Mouse (Mus musculus) heart, embryonic 15.5 days (tissue): ENCODE results near the gene Rfx1. TPM values are rescaled to one million over a fixed set of nuclear protein-coding genes. Genes with fewer than 3 reads are reported as not detected.

Experiments
- ATAC-seq: fragments of 200-750 bp; cut with Nextera tagmentation; replicated peaks from 2 replicates; pipeline ENCODE4 v1.8.0; 2017; ENCODE audit warnings: low read depth, moderate TSS enrichment; ENCODE audit not compliant: insufficient number of reproducible peaks, insufficient read depth, low FRiP score
- H3K27ac ChIP-seq: fragments of 300-500 bp; sonication (generic); 2 replicates; pipeline ENCODE4 v1.5.1; 2015; ENCODE audit warnings: mild to moderate bottlenecking, inconsistent platforms
- H3K27me3 ChIP-seq: fragments of 300-500 bp; sonication (generic); 2 replicates; pipeline ENCODE4 v1.6.1; 2015; ENCODE audit warnings: inconsistent platforms
- H3K36me3 ChIP-seq: fragments of 300-500 bp; sonication (generic); 2 replicates; pipeline ENCODE4 v1.6.1; 2015; ENCODE audit warnings: mild to moderate bottlenecking, inconsistent platforms
- H3K4me1 ChIP-seq: fragments of 300-500 bp; sonication (generic); replicated peaks from 2 replicates; pipeline ENCODE4 v1.6.1; 2015; ENCODE audit warnings: inconsistent platforms
- H3K4me2 ChIP-seq: fragments of 300-500 bp; sonication (generic); 2 replicates; pipeline ENCODE4 v1.6.1; 2015; ENCODE audit warnings: inconsistent platforms, mild to moderate bottlenecking, moderate library complexity
- H3K4me3 ChIP-seq: fragments of 300-500 bp; sonication (generic); 2 replicates; pipeline ENCODE4 v1.5.1; 2015; ENCODE audit warnings: mild to moderate bottlenecking, inconsistent platforms
- H3K9ac ChIP-seq: fragments of 300-500 bp; sonication (generic); 2 replicates; pipeline ENCODE4 v1.6.1; 2015; ENCODE audit warnings: mild to moderate bottlenecking, inconsistent platforms
- H3K9me3 ChIP-seq: fragments of 300-500 bp; sonication (generic); replicated peaks from 2 replicates; pipeline ENCODE4 v1.6.1; 2016; ENCODE audit warnings: inconsistent platforms
- WGBS: fragments of 180-500 bp; shearing (Covaris S2); methylation state at CpG from one replicate; pipeline ENCODE4 v1.1.7; 2015; ENCODE audit warnings: mixed read lengths; 5-methylcytosine and 5-hydroxymethylcytosine counted together
- polyA plus RNA-seq: library from polyadenylated mRNA; unstranded; fragments of >200 nt; fragmentation: Nextera tagmentation; extraction: Ambion mirVana; gene quantifications from 2 replicates; pipeline ENCODE4 v1.2.1, GENCODE M21; 2015

Gene Rfx1
- 4.5 and 7.4 TPM in 2 replicates for polyA plus RNA-seq

GRCm38 (mm10) chr8:84066291-84066930 lies at the start of gene Rfx1:
TSS of gene Rfx1 (plus strand) at chr8:84066834.
- WGBS, result under 1% methylated on average over 51 of the region's 51 CpGs
- Histone ChIP-seq H3K27ac (peak within 1 kb of the TSS; percentile 95), H3K4me1 (peaks cover 41% of the 10 kb centered on the region), H3K27me3 (no peaks in the 10 kb centered on the region), H3K4me2 (peak within 1 kb of the TSS; percentile 82), H3K9me3 (no peaks in the 10 kb centered on the region), H3K9ac (peak within 1 kb of the TSS; percentile 80), H3K4me3 (peak within 1 kb of the TSS; percentile 85), H3K36me3 (no peaks in the 10 kb centered on the region)
- ATAC-seq, result peak; percentile 97

GRCm38 (mm10) chr8:84019738-84020137 lies 46.9 kb upstream of the Rfx1 start:
- whole genome bisulfite sequencing, result 77% methylated on average over 9 of the region's 9 CpGs
- H3K4me3 ChIP-seq, result no peak overlapping the region

GRCm38 (mm10) chr8:84021096-84021495 lies 45.5 kb upstream of the Rfx1 start, which contains the start of gene Palm3:
TSS of gene Palm3 (plus strand) at chr8:84021471.
- WGBS, result 10% methylated on average over 18 of the region's 18 CpGs
- Histone ChIP-seq H3K9me3 (no peaks in the 10 kb centered on the region), H3K4me2 (peak within 1 kb of the TSS; percentile 22; the same call in 1 of the 2 replicates), H3K27ac (no peak within 1 kb of the TSS), H3K9ac (no peak within 1 kb of the TSS), H3K4me3 (no peak within 1 kb of the TSS), H3K36me3 (no peaks in the 10 kb centered on the region), H3K27me3 (peaks cover 34% of the 10 kb centered on the region), H3K4me1 (peaks cover 44% of the 10 kb centered on the region)
- no peak for ATAC-seq

More at GRCm38 (mm10) chr8:84019738-84020137, 46.9 kb upstream of the Rfx1 start:
- H3K4me1 ChIP-seq, result peaks cover 36% of the 10 kb centered on the region
- peaks cover 22% of the 10 kb centered on the region for H3K27me3 ChIP-seq
- H3K9me3 ChIP-seq, result no peaks in the 10 kb centered on the region
- no peak overlapping the region for H3K9ac ChIP-seq
- H3K36me3 ChIP-seq, result no peaks in the 10 kb centered on the region
- no peak overlapping the region for H3K4me2 ChIP-seq
- no peak overlapping the region for H3K27ac ChIP-seq
- ATAC-seq, result no peak

- no peak overlapping the region for H3K9ac ChIP-seq
- no peaks in the 10 kb centered on the region for H3K9me3 ChIP-seq
- H3K27me3 ChIP-seq, result peaks cover 38% of the 10 kb centered on the region
- H3K4me1 ChIP-seq, result peaks cover 47% of the 10 kb centered on the region
- H3K4me3 ChIP-seq, result no peak overlapping the region
- H3K27ac ChIP-seq, result no peak overlapping the region
- no peak for ATAC-seq
- no peaks in the 10 kb centered on the region for H3K36me3 ChIP-seq
- H3K4me2 ChIP-seq, result peak overlapping the region; percentile 22; the same call in 1 of the 2 replicates
- WGBS, result 53% methylated on average over 12 of the region's 12 CpGs
Observed at GRCm38 (mm10) chr8:84021569-84021968, 45.1 kb upstream of the Rfx1 start.

GRCm38 (mm10) chr8:84023085-84023484 lies 43.5 kb upstream of the Rfx1 start:
- Histone ChIP-seq H3K4me2 (peak overlapping the region; percentile 23), H3K36me3 (no peaks in the 10 kb centered on the region), H3K4me1 (peaks cover 47% of the 10 kb centered on the region), H3K27ac (peak overlapping the region; percentile 66), H3K4me3 (no peak overlapping the region), H3K9ac (no peak overlapping the region), H3K27me3 (peaks cover 54% of the 10 kb centered on the region), H3K9me3 (no peaks in the 10 kb centered on the region)
- ATAC-seq, result peak; percentile 75
- 6% methylated on average over 5 of the region's 5 CpGs for WGBS

- Histone ChIP-seq H3K9ac (no peak overlapping the region), H3K9me3 (no peaks in the 10 kb centered on the region), H3K4me1 (peaks cover 47% of the 10 kb centered on the region), H3K27me3 (peaks cover 58% of the 10 kb centered on the region), H3K36me3 (no peaks in the 10 kb centered on the region), H3K27ac (peak overlapping the region; percentile 66), H3K4me3 (no peak overlapping the region), H3K4me2 (peak overlapping the region; percentile 23)
- no peak for ATAC-seq
- WGBS, result 29% methylated on average over 1 of the region's 1 CpGs
Observed at GRCm38 (mm10) chr8:84023631-84024030, 43.0 kb upstream of the Rfx1 start.

- ATAC-seq, result no peak
- no peaks in the 10 kb centered on the region for H3K36me3 ChIP-seq
- WGBS, result 21% methylated on average over 10 of the region's 10 CpGs
- no peak overlapping the region for H3K9ac ChIP-seq
- peaks cover 62% of the 10 kb centered on the region for H3K27me3 ChIP-seq
- H3K4me1 ChIP-seq, result peaks cover 47% of the 10 kb centered on the region
- H3K4me2 ChIP-seq, result no peak overlapping the region
- H3K4me3 ChIP-seq, result no peak overlapping the region
- peak overlapping the region; percentile 66; the same call in 1 of the 2 replicates for H3K27ac ChIP-seq
- H3K9me3 ChIP-seq, result no peaks in the 10 kb centered on the region
Observed at GRCm38 (mm10) chr8:84024171-84024570, 42.5 kb upstream of the Rfx1 start.

GRCm38 (mm10) chr8:84025863-84026262 lies 40.8 kb upstream of the Rfx1 start:
- WGBS, result 1% methylated on average over 41 of the region's 41 CpGs
- Histone ChIP-seq H3K9me3 (no peaks in the 10 kb centered on the region), H3K27me3 (peaks cover 53% of the 10 kb centered on the region), H3K9ac (peak overlapping the region; percentile 43; the same call in 1 of the 2 replicates), H3K4me1 (peaks cover 46% of the 10 kb centered on the region), H3K36me3 (no peaks in the 10 kb centered on the region), H3K27ac (no peak overlapping the region), H3K4me3 (peak overlapping the region; percentile 54), H3K4me2 (peak overlapping the region; percentile 85)
- ATAC-seq, result no peak; the same call in 1 of the 2 replicates

GRCm38 (mm10) chr8:84027449-84027848 lies 39.2 kb upstream of the Rfx1 start:
- Histone ChIP-seq H3K4me2 (no peak overlapping the region), H3K9me3 (no peaks in the 10 kb centered on the region), H3K9ac (no peak overlapping the region), H3K4me1 (peaks cover 30% of the 10 kb centered on the region), H3K27ac (no peak overlapping the region), H3K4me3 (no peak overlapping the region), H3K36me3 (no peaks in the 10 kb centered on the region), H3K27me3 (peaks cover 41% of the 10 kb centered on the region)
- 13% methylated on average over 10 of the region's 10 CpGs for WGBS
- no peak for ATAC-seq

GRCm38 (mm10) chr8:84029272-84029671 lies 37.4 kb upstream of the Rfx1 start:
- no peaks in the 10 kb centered on the region for H3K9me3 ChIP-seq
- H3K27ac ChIP-seq, result no peak overlapping the region
- H3K4me2 ChIP-seq, result no peak overlapping the region
- no peak overlapping the region for H3K4me3 ChIP-seq
- no peaks in the 10 kb centered on the region for H3K36me3 ChIP-seq
- H3K27me3 ChIP-seq, result peaks cover 41% of the 10 kb centered on the region
- H3K9ac ChIP-seq, result no peak overlapping the region
- WGBS, result 87% methylated on average over 5 of the region's 5 CpGs
- peaks cover 12% of the 10 kb centered on the region for H3K4me1 ChIP-seq
- ATAC-seq, result no peak

- H3K36me3 ChIP-seq, result no peaks in the 10 kb centered on the region
- ATAC-seq, result no peak
- no peak overlapping the region for H3K4me3 ChIP-seq
- H3K9ac ChIP-seq, result no peak overlapping the region
- H3K4me1 ChIP-seq, result peaks cover under 1% of the 10 kb centered on the region; the same call in 1 of the 2 replicates
- WGBS, result 69% methylated on average over 4 of the region's 4 CpGs
- H3K4me2 ChIP-seq, result no peak overlapping the region
- H3K9me3 ChIP-seq, result no peaks in the 10 kb centered on the region
- peaks cover 12% of the 10 kb centered on the region for H3K27me3 ChIP-seq
- H3K27ac ChIP-seq, result no peak overlapping the region
Observed at GRCm38 (mm10) chr8:84032777-84033176, 33.9 kb upstream of the Rfx1 start.

GRCm38 (mm10) chr8:84038015-84038414 lies 28.6 kb upstream of the Rfx1 start:
- Histone ChIP-seq H3K27ac (no peak overlapping the region), H3K9ac (no peak overlapping the region), H3K9me3 (no peaks in the 10 kb centered on the region), H3K27me3 (peaks cover 6% of the 10 kb centered on the region; the same call in 1 of the 2 replicates), H3K4me2 (no peak overlapping the region), H3K4me3 (no peak overlapping the region), H3K36me3 (no peaks in the 10 kb centered on the region), H3K4me1 (peaks cover 19% of the 10 kb centered on the region)
- ATAC-seq, result no peak
- 57% methylated on average over 5 of the region's 5 CpGs for WGBS
